Mouse (Mus musculus): ENCODE results near the gene Prkcsh. TPM values are rescaled to one million over a fixed set of nuclear protein-coding genes. Genes with fewer than 3 reads are reported as not detected.

The Prkcsh gene
- total RNA-seq, 1 experiment, result 234 TPM

DNA sequence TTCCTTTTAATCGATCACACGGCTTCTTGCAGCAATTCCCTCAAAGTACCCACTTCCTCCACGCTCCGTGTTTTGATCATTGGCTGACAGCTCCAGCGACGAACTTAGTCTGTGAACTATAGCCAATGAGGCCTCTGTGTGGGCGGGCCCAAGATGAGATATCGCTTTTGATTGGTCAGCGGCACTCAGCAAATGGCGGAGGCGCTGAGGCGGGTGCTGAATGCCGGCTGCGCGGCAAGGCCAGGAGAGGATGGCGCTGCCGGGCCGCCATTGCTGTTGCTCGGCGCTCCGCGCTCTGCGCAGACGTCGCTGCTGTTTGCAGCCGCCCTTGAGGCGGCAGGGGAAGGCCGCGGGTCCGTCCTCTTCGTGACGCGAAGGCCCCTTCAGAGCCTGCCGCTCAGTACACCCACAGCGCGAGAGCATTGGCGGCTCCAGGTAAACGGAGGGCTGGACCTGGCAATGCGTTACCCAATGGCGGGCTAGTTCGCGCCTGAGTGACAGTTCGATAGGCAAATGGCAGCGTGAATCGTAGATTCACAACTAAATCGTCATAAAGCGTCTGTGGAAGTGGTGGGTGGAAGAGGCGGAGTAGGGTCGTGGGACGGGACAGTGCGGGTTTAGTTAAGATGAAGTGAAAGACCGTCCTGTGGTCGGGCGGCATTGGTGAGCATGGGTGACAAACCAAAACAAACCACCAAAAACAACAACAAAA is 46.9 kb upstream of the Prkcsh start, which contains the start of gene Swsap1:
TSS of gene Swsap1 (plus strand) at position 186 of the 712 bp plus-strand sequence.
- H3K4me3 ChIP-seq (ENCODE audit: insufficient read depth in 1 of 2, low read depth in 1 of 2, low read length in 2 of 2, poor library complexity in 1 of 2, severe bottlenecking in 1 of 2), result peak within 1 kb of the TSS; percentile 68 to 85
- H3K4me1 ChIP-seq (ENCODE audit: control insufficient read depth in 2 of 2, insufficient read depth in 2 of 2, low read length in 2 of 2, poor library complexity in 1 of 2), result peaks cover 0 to 3% of the 10 kb centered on the region in 2 experiments; a peak in 1 of 4 replicates
- no peaks in the 10 kb centered on the region for H3K9me3 ChIP-seq (ENCODE audit: control insufficient read depth, insufficient read depth, low read depth, low read length)
- DNase-seq (ENCODE audit: low read depth, low spot score), result peak; percentile 97
- H3K27ac ChIP-seq (ENCODE audit: insufficient read depth, low read depth, low read length, poor library complexity, severe bottlenecking), result peak within 1 kb of the TSS; percentile 74
- no peaks in the 10 kb centered on the region; the same call in 1 of the 2 replicates for H3K36me3 ChIP-seq (ENCODE audit: control insufficient read depth, insufficient read depth, low read length, poor library complexity, severe bottlenecking)
- peak within 1 kb of the TSS; percentile 94 for H3K9ac ChIP-seq (ENCODE audit: insufficient read depth, low read depth, low read length, poor library complexity, severe bottlenecking)
- TF ChIP-seq CHD2 (IDR thresholded peaks at IDR 0.05; ENCODE audit: low read depth, low read length) (peak; percentile 82), ZNF384 (IDR thresholded peaks at IDR 0.05; ENCODE audit: low read depth, low read length) (no peak)
- in situ Hi-C loops (cut with MboI; ENCODE audit: low sequenced_read_pairs in 2 of 2, unreplicated experiment in 2 of 2), result no loop called here

DNA sequence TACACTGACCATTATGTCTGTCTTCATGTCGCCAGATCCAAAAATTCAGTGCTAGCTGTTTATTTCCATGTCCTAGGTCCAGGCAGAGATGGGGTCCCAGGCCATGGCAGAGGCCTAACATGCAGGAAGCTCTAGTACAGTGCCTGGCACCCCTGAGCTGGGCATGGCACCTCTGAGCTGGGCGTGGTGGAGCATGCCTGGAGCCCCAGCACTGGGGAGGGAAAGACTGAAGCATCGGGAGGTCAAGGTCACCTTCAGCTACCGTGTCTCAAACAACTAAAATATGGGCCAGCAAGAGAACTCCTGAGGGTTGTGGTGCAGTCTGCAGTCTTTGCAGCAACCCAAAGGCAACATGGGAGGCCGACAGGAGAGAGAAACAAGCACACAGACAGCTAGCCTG is 44.2 kb upstream of the Prkcsh start:
- in situ Hi-C loops (cut with MboI; ENCODE audit: low sequenced_read_pairs in 2 of 2, unreplicated experiment in 2 of 2), result no loop called here
- no peak for DNase-seq (ENCODE audit: low read depth, low spot score)
- no peaks in the 10 kb centered on the region; the same call in 1 of the 2 replicates for H3K36me3 ChIP-seq (ENCODE audit: control insufficient read depth, insufficient read depth, low read length, poor library complexity, severe bottlenecking)
- no peak overlapping the region for H3K9ac ChIP-seq (ENCODE audit: insufficient read depth, low read depth, low read length, poor library complexity, severe bottlenecking)
- H3K9me3 ChIP-seq (ENCODE audit: control insufficient read depth, insufficient read depth, low read depth, low read length), result no peaks in the 10 kb centered on the region
- H3K27ac ChIP-seq (ENCODE audit: insufficient read depth, low read depth, low read length, poor library complexity, severe bottlenecking), result no peak overlapping the region
- H3K4me3 ChIP-seq (ENCODE audit: insufficient read depth in 1 of 2, low read depth in 1 of 2, low read length in 2 of 2, poor library complexity in 1 of 2, severe bottlenecking in 1 of 2), result no peak overlapping the region
- TF ChIP-seq ZC3H11A (IDR thresholded peaks at IDR 0.05; ENCODE audit: borderline replicate concordance, low read depth, low read length) (no peak), ZNF384 (IDR thresholded peaks at IDR 0.05; ENCODE audit: low read depth, low read length) (no peak), MAFK (IDR thresholded peaks at IDR 0.05; ENCODE audit: insufficient read depth, low read depth, low read length) (no peak), CHD2 (IDR thresholded peaks at IDR 0.05; ENCODE audit: low read depth, low read length) (no peak), HCFC1 (IDR thresholded peaks at IDR 0.05; ENCODE audit: borderline replicate concordance, insufficient read depth, low read length) (no peak)
- peaks cover 0 to 9% of the 10 kb centered on the region in 2 experiments; a peak in 2 of 4 replicates for H3K4me1 ChIP-seq (ENCODE audit: control insufficient read depth in 2 of 2, insufficient read depth in 2 of 2, low read length in 2 of 2, poor library complexity in 1 of 2)

- no peaks in the 10 kb centered on the region; the same call in 1 of the 2 replicates for H3K36me3 ChIP-seq (ENCODE audit: control insufficient read depth, insufficient read depth, low read length, poor library complexity, severe bottlenecking)
- no peaks in the 10 kb centered on the region for H3K9me3 ChIP-seq (ENCODE audit: control insufficient read depth, insufficient read depth, low read depth, low read length)
- no peak for DNase-seq (ENCODE audit: low read depth, low spot score)
- no peak overlapping the region for H3K4me3 ChIP-seq (ENCODE audit: insufficient read depth in 1 of 2, low read depth in 1 of 2, low read length in 2 of 2, poor library complexity in 1 of 2, severe bottlenecking in 1 of 2)
- H3K4me1 ChIP-seq (ENCODE audit: control insufficient read depth in 2 of 2, insufficient read depth in 2 of 2, low read length in 2 of 2, poor library complexity in 1 of 2), result peaks cover 0 to 9% of the 10 kb centered on the region in 2 experiments; a peak in 2 of 4 replicates
- no peak overlapping the region for H3K9ac ChIP-seq (ENCODE audit: insufficient read depth, low read depth, low read length, poor library complexity, severe bottlenecking)
- in situ Hi-C loops (cut with MboI; ENCODE audit: low sequenced_read_pairs in 2 of 2, unreplicated experiment in 2 of 2), result no loop called here
- no peak overlapping the region for H3K27ac ChIP-seq (ENCODE audit: insufficient read depth, low read depth, low read length, poor library complexity, severe bottlenecking)
- no peak for TF ChIP-seq HCFC1 (IDR thresholded peaks at IDR 0.05; ENCODE audit: borderline replicate concordance, insufficient read depth, low read length)
Measured at GRCm38 (mm10) chr9:21959244-21959643, 43.4 kb upstream of the Prkcsh start.

DNA sequence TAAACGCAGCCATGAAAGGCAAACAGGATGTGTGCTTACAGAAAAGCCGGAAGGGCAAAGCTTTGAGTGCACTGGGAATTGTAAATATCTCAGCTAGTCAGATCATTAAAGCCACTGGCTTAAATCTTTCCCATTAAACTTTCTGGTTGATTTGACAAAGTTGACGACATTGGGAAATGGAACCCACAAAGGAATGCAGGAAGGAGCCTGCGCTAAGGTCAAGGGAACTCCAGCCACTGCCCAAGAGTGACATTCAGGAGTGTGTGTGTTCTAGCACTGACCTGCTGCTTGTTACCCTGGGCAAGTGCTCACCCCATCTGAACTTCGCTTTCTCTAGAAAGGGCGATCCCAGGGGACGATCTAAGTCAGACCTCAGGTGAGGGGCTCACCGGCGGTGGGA is 42.5 kb upstream of the Prkcsh start:
- Histone ChIP-seq H3K9me3 (ENCODE audit: control insufficient read depth, insufficient read depth, low read depth, low read length) (no peaks in the 10 kb centered on the region), H3K36me3 (ENCODE audit: control insufficient read depth, insufficient read depth, low read length, poor library complexity, severe bottlenecking) (no peaks in the 10 kb centered on the region; the same call in 1 of the 2 replicates), H3K4me1 (ENCODE audit: control insufficient read depth in 2 of 2, insufficient read depth in 2 of 2, low read length in 2 of 2, poor library complexity in 1 of 2) (peaks cover 0 to 9% of the 10 kb centered on the region in 2 experiments; a peak in 2 of 4 replicates), H3K9ac (ENCODE audit: insufficient read depth, low read depth, low read length, poor library complexity, severe bottlenecking) (no peak overlapping the region), H3K4me3 (ENCODE audit: insufficient read depth in 1 of 2, low read depth in 1 of 2, low read length in 2 of 2, poor library complexity in 1 of 2, severe bottlenecking in 1 of 2) (peak overlapping the region in 1 of 2 experiments; percentile 38; a peak in 2 of 4 replicates), H3K27ac (ENCODE audit: insufficient read depth, low read depth, low read length, poor library complexity, severe bottlenecking) (no peak overlapping the region)
- in situ Hi-C loops (cut with MboI; ENCODE audit: low sequenced_read_pairs in 2 of 2, unreplicated experiment in 2 of 2), result no loop called here
- TF ChIP-seq ZC3H11A (IDR thresholded peaks at IDR 0.05; ENCODE audit: borderline replicate concordance, low read depth, low read length), result no peak
- no peak for DNase-seq (ENCODE audit: low read depth, low spot score)
